17 mouse cellular contexts compared by ENCODE assay signal in genomic region chr6:52778523-52778922, GRCm38 (mm10).
"Had no signal": no experiment of that assay in that cellular context is flagged by ENCODE, and none has a peak within 500 bp of the region (broad histone marks: within the 10 kb centered on the region; RNA-seq: fewer than 3 reads in every experiment).

No protein-coding gene starts in this region.

- H3K27me3 ChIP-seq: lung, embryonic 15.5 days; midbrain, embryonic 13.5 days; midbrain, embryonic 15.5 days; neural tube, embryonic 12.5 days had no signal

- H3K4me3 ChIP-seq: lung, embryonic 15.5 days; megakaryocyte, embryonic 14.5 days; midbrain, embryonic 13.5 days; midbrain, embryonic 15.5 days; neural tube, embryonic 12.5 days had no signal

- H3K9me3 ChIP-seq: lung, embryonic 15.5 days; megakaryocyte, embryonic 14.5 days; midbrain, embryonic 13.5 days; midbrain, embryonic 15.5 days; neural tube, embryonic 12.5 days had no signal

- DNase-seq: lung, adult 2 months; lung, postnatal 14 days; lung, postnatal 36 days; right cerebral cortex, postnatal 25 days; right cerebral cortex, postnatal 4 days; spleen, adult 18-20 months; thymus, adult 18-20 months; thymus, postnatal 14 days; thymus, postnatal 36 days had no signal

- H3K9ac ChIP-seq: lung, embryonic 15.5 days; midbrain, embryonic 13.5 days; midbrain, embryonic 15.5 days; neural tube, embryonic 12.5 days had no signal

- H3K4me1 ChIP-seq: lung, embryonic 15.5 days; midbrain, embryonic 13.5 days; neural tube, embryonic 12.5 days had no signal

- H3K36me3 ChIP-seq: lung, embryonic 15.5 days; midbrain, embryonic 15.5 days; neural tube, embryonic 12.5 days had no signal

- H3K4me2 ChIP-seq: lung, embryonic 15.5 days; midbrain, embryonic 11.5 days; midbrain, embryonic 13.5 days; midbrain, embryonic 15.5 days; neural tube, embryonic 12.5 days had no signal

- H3K27ac ChIP-seq: lung, embryonic 15.5 days; macrophage; midbrain, embryonic 13.5 days; neural tube, embryonic 12.5 days had no signal

- ATAC-seq: lung, postnatal 0 days; midbrain, embryonic 13.5 days; midbrain, embryonic 15.5 days had no signal
